Mouse (Mus musculus) olfactory bulb, adult 2 months (tissue): ENCODE results near the gene Pla2r1. TPM values are rescaled to one million over a fixed set of nuclear protein-coding genes. Genes with fewer than 3 reads are reported as not detected.

Experiments
- H3K27ac ChIP-seq: fragments of 200-500 bp; 2 replicates; pipeline ENCODE4 v1.5.1; 2012; ENCODE audit warnings: low read depth, low read length; ENCODE audit not compliant: insufficient read depth
- H3K4me1 ChIP-seq: fragments of 200-500 bp; 2 replicates; pipeline ENCODE4 v1.6.1; 2012; ENCODE audit warnings: low read length; ENCODE audit not compliant: control insufficient read depth, insufficient read depth
- H3K4me3 ChIP-seq: fragments of 200-500 bp; 2 replicates; pipeline ENCODE4 v1.5.1; 2012; ENCODE audit warnings: mild to moderate bottlenecking, low read depth, low read length, moderate library complexity; ENCODE audit not compliant: insufficient read depth
- CTCF ChIP-seq: fragments of 200-500 bp; IDR thresholded peaks from 2 replicates; pipeline ENCODE4 v1.5.1; 2012; ENCODE audit warnings: low read depth, mild to moderate bottlenecking, low read length, moderate library complexity; ENCODE audit not compliant: insufficient read depth
- POLR2A ChIP-seq: fragments of 200-500 bp; IDR thresholded peaks from 2 replicates; pipeline ENCODE4 v1.6.1; 2012; ENCODE audit warnings: mild to moderate bottlenecking, low read depth, low read length, moderate library complexity; ENCODE audit not compliant: insufficient read depth
- whole genome bisulfite sequencing: fragments of 180-500 bp; shearing (Covaris S2); methylation state at CpG from one replicate; pipeline ENCODE4 v1.1.7; 2018; 5-methylcytosine and 5-hydroxymethylcytosine counted together
- polyA plus RNA-seq: library from polyadenylated mRNA; stranded (reverse); fragments of >200 nt; gene quantifications from 2 replicates; pipeline ENCODE4 v1.2.4, GENCODE M21; 2012; ENCODE audit warnings: low replicate concordance; ENCODE audit not compliant: missing spikeins, insufficient read depth, insufficient read length

Gene Pla2r1
- polyA plus RNA-seq, 1 experiment = not detected

- Histone ChIP-seq H3K27ac (no peak overlapping the region), H3K4me1 (no peaks in the 10 kb centered on the region), H3K4me3 (no peak overlapping the region)
- TF ChIP-seq CTCF = no peak
- TF ChIP-seq POLR2A = no peak
- WGBS = 74% methylated on average over 8 of the region's 8 CpGs
Observed at GRCm38 (mm10) chr2:60414334-60414733, 138.8 kb downstream of the Pla2r1 start.

- Histone ChIP-seq H3K4me3 (no peak overlapping the region), H3K4me1 (no peaks in the 10 kb centered on the region), H3K27ac (no peak overlapping the region)
- 93% methylated on average over 18 of the region's 18 CpGs for WGBS
- TF ChIP-seq CTCF (no peak), POLR2A (no peak)
Observed at GRCm38 (mm10) chr2:60413006-60413650, 140.0 kb downstream of the Pla2r1 start.

- no peak for TF ChIP-seq POLR2A
- 86% methylated on average over 7 of the region's 7 CpGs for WGBS
- Histone ChIP-seq H3K4me3 (no peak overlapping the region), H3K4me1 (no peaks in the 10 kb centered on the region), H3K27ac (no peak overlapping the region)
Observed at GRCm38 (mm10) chr2:60411181-60411580, 141.9 kb downstream of the Pla2r1 start.

- WGBS = 93% methylated on average over 11 of the region's 11 CpGs
- H3K27ac ChIP-seq = no peak overlapping the region
- H3K4me1 ChIP-seq = no peaks in the 10 kb centered on the region
- H3K4me3 ChIP-seq = no peak overlapping the region
- TF ChIP-seq POLR2A (no peak), CTCF (no peak)
Observed at GRCm38 (mm10) chr2:60409989-60410763, 142.9 kb downstream of the Pla2r1 start.

GRCm38 (mm10) chr2:60409194-60409593, 143.9 kb downstream of the Pla2r1 start:
- WGBS = 68% methylated on average over 6 of the region's 6 CpGs
- H3K4me3 ChIP-seq = no peak overlapping the region
- no peak for TF ChIP-seq CTCF
- no peak for TF ChIP-seq POLR2A
- no peak overlapping the region for H3K27ac ChIP-seq
- no peaks in the 10 kb centered on the region for H3K4me1 ChIP-seq

- TF ChIP-seq CTCF (no peak), POLR2A (no peak)
- H3K4me3 ChIP-seq = no peak overlapping the region
- 97% methylated on average over 2 of the region's 2 CpGs for WGBS
- H3K4me1 ChIP-seq = no peaks in the 10 kb centered on the region
- H3K27ac ChIP-seq = no peak overlapping the region
Observed at GRCm38 (mm10) chr2:60407387-60407786, 145.7 kb downstream of the Pla2r1 start.

GRCm38 (mm10) chr2:60405431-60405830, 147.7 kb downstream of the Pla2r1 start:
- H3K27ac ChIP-seq = no peak overlapping the region
- TF ChIP-seq CTCF (no peak), POLR2A (no peak)
- H3K4me3 ChIP-seq = no peak overlapping the region
- H3K4me1 ChIP-seq = no peaks in the 10 kb centered on the region
- WGBS = 88% methylated on average over 5 of the region's 5 CpGs

- H3K4me3 ChIP-seq = no peak overlapping the region
- no peak overlapping the region for H3K27ac ChIP-seq
- no peaks in the 10 kb centered on the region for H3K4me1 ChIP-seq
- 88% methylated on average over 7 of the region's 7 CpGs for WGBS
- TF ChIP-seq CTCF (no peak), POLR2A (no peak)
Observed at GRCm38 (mm10) chr2:60404763-60405162, 148.3 kb downstream of the Pla2r1 start.

GRCm38 (mm10) chr2:60401694-60402093, 151.4 kb downstream of the Pla2r1 start:
- H3K4me1 ChIP-seq = no peaks in the 10 kb centered on the region
- H3K27ac ChIP-seq = no peak overlapping the region
- WGBS = 79% methylated on average over 5 of the region's 5 CpGs
- TF ChIP-seq CTCF (no peak), POLR2A (no peak)
- no peak overlapping the region for H3K4me3 ChIP-seq

- H3K4me1 ChIP-seq = no peaks in the 10 kb centered on the region
- 78% methylated on average over 6 of the region's 6 CpGs for WGBS
- H3K4me3 ChIP-seq = no peak overlapping the region
- no peak overlapping the region for H3K27ac ChIP-seq
- TF ChIP-seq POLR2A (no peak), CTCF (no peak)
Observed at GRCm38 (mm10) chr2:60393786-60394185, 159.3 kb downstream of the Pla2r1 start.
